Mouse (Mus musculus): ENCODE results near the gene Phykpl.

Phykpl gene

GRCm38 (mm10) chr11:51584431-51585248, at the start of gene Phykpl:
Gene Phykpl (plus strand): TSS chr11:51584757.
- peak; percentile 97 for DNase-seq (ENCODE audit: low read depth, low spot score)

- DNase-seq (ENCODE audit: low read depth, low spot score): no peak
Observed at GRCm38 (mm10) chr11:51538388-51538787, 46.2 kb upstream of the Phykpl start.

DNA sequence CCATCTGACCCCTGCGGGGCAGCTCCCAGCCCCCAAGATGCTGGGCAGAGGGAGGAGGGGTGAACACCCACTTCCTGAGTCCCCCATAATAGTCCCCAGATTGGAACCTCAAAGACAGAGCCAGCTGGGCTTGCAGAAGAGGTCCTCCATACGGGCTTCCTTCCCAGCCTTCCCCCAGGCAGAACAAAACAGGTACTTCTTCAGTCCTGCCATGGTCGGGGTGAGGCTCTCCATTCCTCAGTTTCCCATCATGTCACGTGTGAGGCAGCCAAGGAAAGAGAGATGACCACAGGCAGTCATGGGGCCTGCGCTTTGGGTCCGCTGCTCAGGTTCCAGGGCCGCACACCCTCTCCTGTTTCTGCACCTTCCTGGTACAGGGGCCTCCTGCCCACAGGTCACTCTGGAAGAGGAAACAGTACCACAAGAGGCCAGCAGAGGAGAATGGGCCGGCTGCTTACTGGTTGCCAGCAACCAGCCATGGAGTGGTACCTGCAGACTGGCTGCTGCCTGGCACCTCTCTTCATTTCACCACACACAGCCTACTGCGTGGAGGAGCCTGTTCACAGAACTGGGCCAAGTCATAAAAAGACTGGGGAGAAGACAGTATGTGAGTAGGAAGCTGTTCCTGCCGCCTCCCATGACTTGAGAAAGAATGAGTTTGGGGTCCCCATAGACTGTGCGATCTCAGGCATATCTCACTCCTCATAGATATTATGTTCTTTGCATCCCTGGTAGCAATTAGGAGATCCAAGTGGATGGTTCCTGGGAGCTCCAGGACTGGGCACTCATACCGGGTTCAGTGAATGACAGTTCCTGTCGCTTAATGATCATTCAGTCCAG, 45.4 kb upstream of the Phykpl start:
- no peak for DNase-seq (ENCODE audit: low read depth, low spot score)

GRCm38 (mm10) chr11:51539759-51540282, 44.7 kb upstream of the Phykpl start:
- peak; percentile 93 for DNase-seq (ENCODE audit: low read depth, low spot score)

DNA sequence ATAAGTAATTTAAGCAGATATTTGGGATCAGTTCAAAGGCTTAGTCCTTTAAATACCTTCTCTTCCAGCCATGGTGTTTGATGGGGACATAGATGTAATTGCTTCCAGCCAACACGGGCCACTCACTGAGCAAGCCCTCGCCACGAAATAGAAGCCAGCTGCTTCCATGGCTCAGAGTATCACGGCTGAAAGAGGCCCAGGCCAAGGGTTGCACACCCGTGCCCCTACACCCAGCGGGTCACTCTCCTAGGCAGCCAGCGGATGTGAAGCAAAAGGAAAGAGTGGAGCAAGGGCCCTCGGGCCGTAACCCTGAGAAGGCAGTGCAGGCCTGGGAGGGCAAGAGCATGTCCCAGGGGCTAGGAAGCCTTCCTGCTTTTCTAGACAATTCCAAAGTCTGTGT, 42.1 kb upstream of the Phykpl start:
- no peak for DNase-seq (ENCODE audit: low read depth, low spot score)

DNA sequence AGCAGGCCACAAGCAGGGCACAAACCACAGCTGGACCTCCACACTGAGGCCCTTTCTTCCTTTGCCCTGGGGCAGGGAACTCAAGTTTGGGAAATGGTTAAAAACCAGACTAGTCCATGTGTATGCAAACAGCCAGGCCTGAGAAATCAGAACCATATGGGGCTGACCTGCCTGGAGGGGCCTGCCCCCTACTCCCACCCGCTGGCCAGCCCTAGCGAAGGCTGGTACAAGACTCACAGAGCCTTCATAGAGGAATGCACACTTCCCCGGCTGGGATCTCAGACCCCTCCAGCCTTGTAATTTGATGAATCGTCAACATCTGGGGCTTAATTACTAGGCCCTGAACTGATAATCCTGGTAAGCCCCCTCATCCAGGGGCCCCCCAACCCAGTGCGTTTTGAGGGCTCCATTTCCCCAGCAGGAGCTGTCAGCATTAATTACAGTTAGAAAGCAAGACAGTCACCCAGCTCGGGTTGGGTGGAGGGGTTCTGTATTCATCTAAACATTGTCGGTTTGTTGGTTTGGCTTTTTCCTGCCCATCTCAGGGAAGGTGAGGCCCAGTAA, 41.0 kb upstream of the Phykpl start:
- no peak for DNase-seq (ENCODE audit: low read depth, low spot score)

GRCm38 (mm10) chr11:51544413-51544812, 40.1 kb upstream of the Phykpl start:
- no peak for DNase-seq (ENCODE audit: low read depth, low spot score)

- DNase-seq (ENCODE audit: low read depth, low spot score): no peak
Observed at GRCm38 (mm10) chr11:51545811-51546210, 38.7 kb upstream of the Phykpl start.

DNA sequence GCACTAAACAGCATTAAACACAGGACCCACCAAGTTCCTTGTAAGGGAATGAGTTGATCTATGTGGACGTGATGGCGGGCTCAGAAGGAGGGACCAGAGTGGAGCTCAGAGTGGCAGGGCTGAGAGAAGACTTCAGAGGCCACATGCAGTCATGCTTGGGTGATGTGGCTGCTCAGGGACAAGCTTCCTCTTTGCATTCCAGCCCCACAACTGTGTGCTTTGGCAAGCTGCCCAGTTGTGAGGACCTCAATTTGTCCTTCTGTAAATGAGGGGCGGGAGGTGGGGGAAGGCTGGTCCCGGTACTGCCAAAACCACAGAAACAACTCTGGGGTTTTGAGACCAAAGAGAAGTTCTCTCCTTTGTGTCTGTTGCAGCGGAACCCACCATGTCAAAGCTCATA, 33.3 kb upstream of the Phykpl start:
- DNase-seq (ENCODE audit: low read depth, low spot score): no peak

- no peak for DNase-seq (ENCODE audit: low read depth, low spot score)
Observed at GRCm38 (mm10) chr11:51552091-51552490, 32.5 kb upstream of the Phykpl start.

DNA sequence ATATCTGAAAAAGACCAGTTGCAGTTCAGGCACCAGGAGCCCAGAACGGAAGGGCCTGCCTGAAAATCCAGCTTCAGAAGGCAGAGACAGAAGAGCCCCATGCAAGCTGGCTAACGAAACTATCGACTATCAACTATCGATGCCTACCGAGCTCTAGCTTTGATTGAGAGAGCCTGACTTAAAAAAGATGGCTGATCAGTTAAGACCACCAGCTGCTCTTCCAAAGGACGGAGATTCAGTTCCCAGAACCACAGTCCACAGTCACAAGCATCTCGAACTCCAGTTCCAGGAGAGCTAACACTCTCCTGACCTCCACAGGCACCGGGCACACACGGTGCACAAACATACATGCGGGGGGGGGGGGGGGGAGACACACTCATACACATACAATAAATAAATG, 30.0 kb upstream of the Phykpl start:
- no peak for DNase-seq (ENCODE audit: low read depth, low spot score)

GRCm38 (mm10) chr11:51555066-51555465, 29.5 kb upstream of the Phykpl start:
- DNase-seq (ENCODE audit: low read depth, low spot score): no peak

DNA sequence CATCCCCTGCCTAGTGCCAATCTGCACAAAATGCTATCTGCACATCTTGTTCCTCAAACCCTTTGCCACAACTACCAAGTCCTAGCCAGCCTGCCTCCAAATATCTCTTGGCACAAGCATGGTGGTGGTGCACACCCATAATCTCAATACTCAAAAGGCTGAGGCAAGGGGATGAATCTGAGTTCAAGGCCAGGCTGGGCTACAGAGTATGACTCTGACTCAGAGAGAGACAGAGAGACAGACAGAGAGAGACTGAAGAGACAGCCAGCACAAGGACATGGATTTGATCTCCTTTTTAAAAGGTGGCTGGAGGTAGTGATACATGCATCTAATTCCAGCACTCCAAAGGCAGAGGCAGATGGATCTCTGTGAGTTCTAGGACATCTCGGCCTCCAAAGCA, 21.3 kb upstream of the Phykpl start:
- DNase-seq (ENCODE audit: low read depth, low spot score): no peak

- DNase-seq (ENCODE audit: low read depth, low spot score): no peak
Observed at GRCm38 (mm10) chr11:51565062-51565461, 19.5 kb upstream of the Phykpl start.

- no peak for DNase-seq (ENCODE audit: low read depth, low spot score)
Observed at GRCm38 (mm10) chr11:51565951-51566350, 18.6 kb upstream of the Phykpl start.

DNA sequence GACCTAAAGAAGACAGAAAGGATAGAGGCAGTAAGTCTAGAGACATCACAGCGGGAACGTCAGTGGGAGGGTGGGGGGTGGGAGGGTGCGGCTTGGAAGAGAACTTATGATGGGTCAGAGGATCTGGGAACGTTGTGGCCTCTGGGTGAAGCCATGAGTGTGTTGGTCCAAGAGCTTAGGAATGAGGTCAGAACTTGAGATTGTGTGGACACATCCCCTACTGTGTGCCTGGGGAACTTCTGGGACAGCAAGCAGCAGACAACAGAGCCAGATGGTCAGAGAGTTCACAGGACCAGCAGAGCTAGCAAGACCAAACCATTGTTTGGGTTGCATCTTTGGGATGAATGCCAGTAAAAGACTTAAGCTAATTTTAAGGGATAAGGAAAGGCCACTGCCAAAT, 15.8 kb upstream of the Phykpl start:
- DNase-seq (ENCODE audit: low read depth, low spot score): no peak

GRCm38 (mm10) chr11:51576454-51576853, 8.1 kb upstream of the Phykpl start:
- DNase-seq (ENCODE audit: low read depth, low spot score): no peak

DNA sequence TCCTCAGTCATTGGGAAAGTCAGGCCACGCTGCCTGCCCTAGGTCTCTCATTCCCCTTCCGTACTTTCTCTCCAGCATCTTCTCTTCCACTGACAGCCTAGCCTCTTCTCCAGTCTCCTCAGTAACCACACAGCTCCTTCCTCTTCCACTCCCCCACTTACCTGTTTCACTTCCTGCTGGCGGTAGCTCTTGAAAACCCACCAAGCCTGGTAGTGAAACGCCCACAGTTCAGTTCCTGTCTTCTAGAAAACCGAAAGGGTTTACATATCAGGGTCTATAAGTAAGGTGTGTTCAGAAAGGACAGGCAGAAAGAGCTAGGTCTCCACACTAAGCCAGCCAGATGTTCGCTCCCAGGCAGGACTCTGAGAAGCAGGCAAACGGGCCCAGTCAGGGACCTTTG, 7.0 kb upstream of the Phykpl start:
- no peak for DNase-seq (ENCODE audit: low read depth, low spot score)

- DNase-seq (ENCODE audit: low read depth, low spot score): no peak
Observed at GRCm38 (mm10) chr11:51579024-51579423, 5.5 kb upstream of the Phykpl start.

DNA sequence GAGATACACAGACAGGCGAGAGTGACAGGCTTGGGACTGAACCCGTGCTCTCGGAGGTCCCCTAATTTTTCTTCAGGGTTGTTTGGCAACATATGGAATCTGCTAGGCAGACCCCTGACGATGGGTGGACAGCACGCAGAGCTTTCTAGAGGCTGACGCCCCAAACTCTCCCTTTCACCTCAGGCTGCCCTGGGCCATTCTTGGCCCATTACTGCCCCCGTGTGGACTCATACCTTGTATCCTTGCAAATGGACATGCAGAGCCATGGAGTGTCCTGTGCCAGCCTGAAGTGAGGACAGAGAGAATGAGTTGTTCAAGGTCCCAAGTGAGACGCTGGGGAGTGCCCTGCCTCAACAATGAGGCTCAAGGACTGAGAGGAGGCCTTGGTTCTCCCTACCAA, 1.8 kb upstream of the Phykpl start:
- DNase-seq (ENCODE audit: low read depth, low spot score): peak; percentile 73

GRCm38 (mm10) chr11:51584057-51584430, 513 bp upstream of the Phykpl start:
- no peak for DNase-seq (ENCODE audit: low read depth, low spot score)

DNA sequence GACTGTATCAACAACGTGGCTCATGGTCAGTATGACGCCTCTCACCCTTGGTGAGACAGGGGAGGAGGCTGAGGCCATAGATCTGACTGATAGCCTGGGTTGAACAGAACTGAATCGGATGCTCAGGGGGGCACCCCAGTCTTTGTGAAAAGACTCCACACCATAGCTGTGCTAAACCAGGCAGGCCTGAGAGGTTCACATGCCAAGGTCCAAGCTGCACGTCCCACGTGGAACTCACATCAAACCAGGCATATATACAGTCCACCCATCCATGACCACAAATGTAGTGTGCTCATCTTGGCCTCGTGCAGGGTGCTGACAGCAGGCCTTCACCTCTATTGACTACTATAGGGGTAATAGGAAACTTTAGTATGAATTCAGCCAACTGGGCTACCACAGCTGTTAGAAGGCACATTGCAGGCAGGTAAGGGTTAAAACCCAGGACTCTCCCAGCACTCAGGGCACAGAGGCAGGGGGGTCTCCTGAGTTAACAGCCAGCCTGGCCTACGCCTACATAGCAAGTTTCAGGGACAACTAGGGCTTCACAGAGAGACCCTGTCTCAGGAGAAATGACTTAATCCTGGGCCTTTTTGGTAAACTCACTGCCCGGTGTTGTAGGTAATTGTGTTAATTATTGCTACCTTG, 1.2 kb downstream of the Phykpl start:
- no peak for DNase-seq (ENCODE audit: low read depth, low spot score)
